Mouse (Mus musculus) left cerebral cortex, adult 8-10 months (tissue): ENCODE measurements around the gene Mylk2. TPM values are rescaled to one million over a fixed set of nuclear protein-coding genes. Genes with fewer than 3 reads are reported as not detected.
A peak's percentile ranks its signal among the peaks of the same experiment; 100 is the strongest.

Experiments used
- DNase-seq, 2 experiments: peaks; one replicate each; pipeline ENCODE4 v3.0.0; 2022; ENCODE audit warnings: low spot score in 2 of 2
- microRNA-seq, 2 experiments: library from miRNA; unstranded; fragments of <30 nt; microRNA quantifications; one replicate each; pipeline ENCODE4 v1.2.0; 2022
- total RNA-seq, 4 experiments: library from RNA; stranded (reverse); gene quantifications; 2 replicates each; pipeline ENCODE4 v1.2.4; 2022

Mylk2 gene
- total RNA-seq, 4 experiments from 2014 or later, result 0.19 to 0.39 (median 0.21) TPM; not detected in 1

DNA sequence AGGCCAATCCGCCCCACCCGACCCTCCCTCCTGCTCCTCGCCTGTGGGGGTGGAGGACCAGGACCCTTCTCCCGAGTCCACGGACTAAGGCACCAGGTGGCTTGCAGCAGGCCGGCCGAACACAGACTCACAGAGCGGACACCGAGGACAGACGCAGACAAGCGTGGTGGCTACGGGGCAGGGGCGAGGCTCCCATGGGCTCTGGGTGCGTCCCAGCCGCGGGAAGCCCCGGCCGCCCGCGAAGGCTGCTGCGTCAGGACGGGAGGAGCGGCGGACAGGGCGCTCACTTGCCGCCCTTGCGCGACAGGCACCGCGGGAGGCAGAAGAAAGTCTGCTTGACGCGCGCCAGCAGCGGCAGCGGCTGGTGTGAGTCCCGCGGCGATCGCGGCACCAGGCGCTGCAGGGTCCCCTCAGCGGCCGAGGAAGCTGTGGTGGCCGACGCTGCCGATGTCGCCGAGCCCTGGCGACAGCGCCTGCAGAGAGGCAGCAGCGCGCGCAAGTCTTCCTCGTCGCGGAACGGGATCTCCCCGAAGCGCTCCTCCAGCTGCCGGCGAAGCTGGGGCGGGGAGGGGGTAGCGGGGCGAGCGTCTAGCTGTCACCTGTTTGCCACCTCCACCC, 31.9 kb downstream of the Mylk2 start:
- DNase-seq, result no peak

- no peak for DNase-seq
Measured at GRCm38 (mm10) chr2:152943568-152943967, 32.4 kb downstream of the Mylk2 start.

- no peak for DNase-seq
Measured at GRCm38 (mm10) chr2:152944013-152944412, 32.9 kb downstream of the Mylk2 start.

GRCm38 (mm10) chr2:152947098-152947497, 35.9 kb downstream of the Mylk2 start:
- DNase-seq, result no peak

DNA sequence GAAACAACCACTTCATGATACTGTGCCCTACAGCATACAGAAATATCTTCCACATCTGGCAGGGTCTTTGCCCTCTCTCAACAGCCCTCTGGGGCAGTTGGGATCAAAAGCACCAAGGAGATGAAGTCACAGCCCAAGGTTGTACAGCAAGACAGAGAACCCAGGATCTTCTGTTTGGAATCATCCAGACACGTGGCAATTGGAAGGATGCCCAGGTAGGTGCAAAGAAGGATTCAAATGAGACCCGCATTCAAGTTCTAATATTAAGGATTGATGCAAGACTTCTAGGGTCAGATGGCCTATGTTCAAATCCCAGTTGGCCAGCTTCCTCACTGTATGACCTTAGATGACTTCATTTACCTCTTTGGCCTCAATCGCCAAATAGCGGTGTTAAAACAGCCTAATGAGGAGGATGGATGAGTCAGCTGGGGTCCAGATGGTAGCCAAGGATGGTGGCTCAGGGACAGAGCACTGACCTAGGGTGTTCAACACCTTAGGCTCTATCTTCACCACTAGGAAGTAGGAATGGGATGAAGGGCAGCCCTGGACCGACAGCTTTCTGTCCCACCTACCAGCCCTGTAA, 37.4 kb downstream of the Mylk2 start:
- DNase-seq, result no peak

DNA sequence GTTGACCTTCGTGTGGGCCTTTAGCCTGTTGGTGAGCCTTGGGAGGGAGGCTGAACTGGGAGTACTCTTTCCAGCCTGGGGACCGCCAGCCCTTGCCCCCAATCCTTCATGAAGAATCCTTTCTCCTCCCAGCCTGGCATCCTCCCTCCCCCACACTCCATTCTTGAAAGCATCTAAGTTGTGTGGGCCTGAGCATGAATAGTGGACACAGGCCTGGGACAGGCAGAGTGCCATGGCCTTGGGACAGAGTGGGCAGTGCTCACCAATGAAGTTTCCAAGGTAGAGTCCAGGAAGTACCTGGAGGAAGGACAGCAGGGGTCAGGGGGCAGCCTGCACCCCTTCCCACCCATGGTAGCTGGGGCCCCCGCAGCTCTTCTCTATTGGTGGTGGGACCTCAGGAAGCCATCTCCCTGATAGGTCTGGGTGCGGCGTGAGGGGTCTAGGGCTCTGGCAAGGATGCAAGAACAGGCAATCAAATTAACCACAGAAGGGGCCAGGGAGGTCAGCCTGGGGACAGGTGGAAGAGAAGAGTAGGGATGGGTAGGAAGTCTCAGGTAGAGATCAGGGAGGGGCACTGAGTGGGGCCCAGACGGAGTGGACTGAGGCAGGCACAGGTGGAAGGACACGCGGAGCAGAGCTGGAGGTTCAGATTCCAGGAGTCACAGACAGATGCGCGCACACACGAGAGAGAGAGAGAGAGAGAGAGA, 39.4 kb downstream of the Mylk2 start:
- DNase-seq, result no peak

- DNase-seq, result peak; percentile 54 to 76
Measured at GRCm38 (mm10) chr2:152951065-152951849, 40.1 kb downstream of the Mylk2 start, which contains the start of gene Dusp15. Gene Dusp15 (minus strand): TSS chr2:152951698.

GRCm38 (mm10) chr2:152951850-152952720, 40.9 kb downstream of the Mylk2 start:
- DNase-seq, result no peak

GRCm38 (mm10) chr2:152958116-152958515, 47.0 kb downstream of the Mylk2 start:
- DNase-seq, result no peak

GRCm38 (mm10) chr2:152962091-152962793, 51.1 kb downstream of the Mylk2 start, which contains the start of gene Ttll9:
Gene Ttll9 (plus strand): TSS chr2:152962485.
- peak; percentile 71 to 86 for DNase-seq

DNA sequence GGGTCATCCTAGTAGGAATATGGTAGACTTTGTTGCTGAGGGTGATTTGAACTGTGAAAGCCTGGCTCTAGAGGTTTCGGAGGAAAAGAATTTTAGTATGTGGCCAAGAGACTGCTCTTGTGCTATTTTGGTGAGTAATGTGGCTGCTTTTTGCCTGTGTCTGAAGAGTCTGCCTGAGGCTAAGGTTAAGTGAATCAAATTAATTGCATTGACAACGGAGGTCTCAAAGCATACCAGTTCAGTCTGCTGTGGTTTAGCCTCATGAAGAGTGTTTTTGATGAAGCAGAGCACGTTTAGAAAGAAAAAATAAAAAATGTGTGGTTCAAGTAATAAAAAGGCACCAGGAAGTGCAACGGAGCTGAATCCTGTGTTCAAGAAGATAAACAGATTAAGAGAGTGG, 54.4 kb downstream of the Mylk2 start:
- no peak for DNase-seq

Small RNA genes lying within 50 kb of the gene (microRNA-seq; reads per million reads assigned to microRNA genes)
- 0 reads per million in 2 experiments for gene Mir5622

Other genes starting within 250 kb of the Mylk2 start
- 10 to 100 TPM; 59.6 to 78.5 (median 71.8) TPM for gene H13, start 241.9 kb upstream of the Mylk2 start, total RNA-seq
- 10 to 100 TPM; 15.5 to 18.6 (median 18.2) TPM for gene Mcts2, start 224.3 kb upstream of the Mylk2 start, total RNA-seq
- 10 to 100 TPM; 19.1 to 30.8 (median 22.9) TPM for gene Id1, start 175.1 kb upstream of the Mylk2 start, total RNA-seq
- 1 to 10 TPM; 2.1 to 4.8 (median 2.5) TPM for gene Cox4i2, start 157.2 kb upstream of the Mylk2 start, total RNA-seq
- 100 to 1,000 TPM; 125 to 143 (median 135) TPM for gene Bcl2l1, start 79.6 kb upstream of the Mylk2 start, total RNA-seq
- 1 to 10 TPM; 1.9 to 2.9 (median 2.2) TPM for gene Tpx2, start 63.4 kb upstream of the Mylk2 start, total RNA-seq
- gene Foxs1, start 21.9 kb downstream of the Mylk2 start, total RNA-seq, result under 1 TPM in 3 of 4 experiments, not detected in 1; 0.34 to 0.88 (median 0.74) TPM
- gene Dusp15, start 40.3 kb downstream of the Mylk2 start, total RNA-seq, result 10 to 100 TPM; 16.2 to 22.7 (median 21.1) TPM
- 1 to 10 TPM; 1.2 to 3.3 (median 2.3) TPM for gene Ttll9, start 51.1 kb downstream of the Mylk2 start, total RNA-seq
- 10 to 100 TPM; 53.3 to 59.2 (median 57.1) TPM for gene Pdrg1, start 104.1 kb downstream of the Mylk2 start, total RNA-seq
- 1 to 10 TPM; 5.0 to 6.7 (median 5.9) TPM for gene Xkr7, start 120.5 kb downstream of the Mylk2 start, total RNA-seq
- 1 to 10 TPM; 4.3 to 4.6 (median 4.4) TPM for gene Ccm2l, start 154.6 kb downstream of the Mylk2 start, total RNA-seq
- 1 to 10 TPM; 1.7 to 4.2 (median 2.7) TPM for gene Hck, start 197.1 kb downstream of the Mylk2 start, total RNA-seq
- 100 to 1,000 TPM; 106 to 122 (median 113) TPM for gene Tm9sf4, start 250.0 kb downstream of the Mylk2 start, total RNA-seq